Mouse (Mus musculus) common myeloid progenitor, adult 5-6 weeks (primary cell): ENCODE data around the gene Zbtb7b. TPM values are rescaled to one million over a fixed set of nuclear protein-coding genes. Genes with fewer than 3 reads are reported as not detected.

Experiments used
- ATAC-seq: replicated peaks from 2 replicates; pipeline ENCODE4 v1.8.0; 2016; ENCODE audit warnings: low read depth, mild to moderate bottlenecking, moderate TSS enrichment, inconsistent platforms; ENCODE audit not compliant: poor library complexity, severe bottlenecking
- total RNA-seq: library from RNA; stranded (forward); fragments of 200-1000, 187-1606 nt; gene quantifications from 2 replicates; pipeline ENCODE4 v1.2.3, GENCODE M21; 2017

Gene Zbtb7b
- total RNA-seq, 1 experiment from 2014 or later = 5.3 TPM

GRCm38 (mm10) chr3:89377831-89378230, 16.7 kb downstream of the Zbtb7b start:
- no peak for ATAC-seq

- ATAC-seq = no peak
Measured at GRCm38 (mm10) chr3:89373581-89374231, 20.9 kb downstream of the Zbtb7b start.

- no peak for ATAC-seq
Measured at GRCm38 (mm10) chr3:89367338-89367737, 27.2 kb downstream of the Zbtb7b start.

GRCm38 (mm10) chr3:89365486-89366414, 28.8 kb downstream of the Zbtb7b start:
- no peak for ATAC-seq

GRCm38 (mm10) chr3:89365153-89365485, 29.5 kb downstream of the Zbtb7b start, which contains the start of gene Dcst1:
Dcst1 (minus strand) TSS chr3:89365253.
- ATAC-seq = no peak

- ATAC-seq = no peak
Measured at GRCm38 (mm10) chr3:89364631-89365030, 29.9 kb downstream of the Zbtb7b start.

GRCm38 (mm10) chr3:89361675-89362074, 32.9 kb downstream of the Zbtb7b start, which contains the start of gene Dcst2:
Dcst2 (plus strand) TSS chr3:89361975.
- no peak for ATAC-seq

GRCm38 (mm10) chr3:89360237-89360636, 34.3 kb downstream of the Zbtb7b start:
- peak; percentile 76 for ATAC-seq

GRCm38 (mm10) chr3:89359630-89360029, 34.9 kb downstream of the Zbtb7b start:
- ATAC-seq = no peak

- ATAC-seq = no peak
Measured at GRCm38 (mm10) chr3:89356029-89356428, 38.5 kb downstream of the Zbtb7b start.

GRCm38 (mm10) chr3:89355512-89355902, 39.1 kb downstream of the Zbtb7b start:
- no peak for ATAC-seq

- ATAC-seq = peak; percentile 54; the same call in 1 of the 2 replicates
Measured at GRCm38 (mm10) chr3:89354816-89355511, 39.6 kb downstream of the Zbtb7b start.

GRCm38 (mm10) chr3:89351271-89351670, 43.3 kb downstream of the Zbtb7b start:
- no peak for ATAC-seq

- peak; percentile 74 for ATAC-seq
Measured at GRCm38 (mm10) chr3:89349869-89350501, 44.6 kb downstream of the Zbtb7b start, which contains the start of gene Adam15. Adam15 (minus strand) TSS chr3:89349996.

- ATAC-seq = no peak
Measured at GRCm38 (mm10) chr3:89348911-89349868, 45.4 kb downstream of the Zbtb7b start.

- ATAC-seq = no peak
Measured at GRCm38 (mm10) chr3:89347916-89348315, 46.7 kb downstream of the Zbtb7b start.

- ATAC-seq = 0 out of 2 replicates have a peak, but pooled peaks have one; percentile 29
Measured at GRCm38 (mm10) chr3:89346815-89347540, 47.6 kb downstream of the Zbtb7b start.

GRCm38 (mm10) chr3:89343279-89343678, 51.3 kb downstream of the Zbtb7b start:
- ATAC-seq = no peak
